Mouse (Mus musculus): ENCODE results near the gene Gm10392.
"Not testable (repeated sequence)": the region's sequence is repeated elsewhere in the genome, so short reads cannot be mapped to it uniquely, and the experiment has no call there.

Gm10392 gene

GRCm38 (mm10) chr11:77519043-77519442 is at the start of gene Gm10392:
Gene Gm10392 (minus strand): TSS chr11:77519198.
- DNase-seq (ENCODE audit: low spot score in 2 of 2) = no peak

GRCm38 (mm10) chr11:77545261-77545660 is 26.3 kb upstream of the Gm10392 start:
- no peak for DNase-seq (ENCODE audit: low spot score in 2 of 2)

- no peak for DNase-seq (ENCODE audit: low spot score in 2 of 2)
These were observed 13.3 kb upstream of the Gm10392 start for GRCm38 (mm10) chr11:77532202-77532846.

DNA sequence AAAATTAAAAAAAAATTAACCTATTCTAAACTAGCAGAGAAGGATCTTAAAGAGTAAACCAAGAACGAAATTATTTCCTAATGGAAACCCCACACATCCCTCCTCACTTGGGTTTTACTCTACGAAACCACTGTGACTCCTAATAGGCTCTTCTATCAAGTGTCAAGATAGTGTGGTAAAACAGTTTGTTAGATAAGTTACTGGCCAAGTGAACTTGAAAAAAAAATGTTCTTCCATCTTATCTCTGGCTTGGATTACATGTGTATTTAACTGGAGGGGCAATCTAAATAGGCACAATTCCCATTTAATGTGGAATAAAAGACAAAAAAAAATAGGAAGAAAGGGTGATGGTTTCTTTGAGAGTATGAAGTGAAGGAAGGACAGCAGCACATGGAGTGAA is 11.9 kb upstream of the Gm10392 start:
- no peak for DNase-seq (ENCODE audit: low spot score in 2 of 2)

GRCm38 (mm10) chr11:77529644-77530043 is 10.6 kb upstream of the Gm10392 start:
- no peak for DNase-seq (ENCODE audit: low spot score in 2 of 2)

DNA sequence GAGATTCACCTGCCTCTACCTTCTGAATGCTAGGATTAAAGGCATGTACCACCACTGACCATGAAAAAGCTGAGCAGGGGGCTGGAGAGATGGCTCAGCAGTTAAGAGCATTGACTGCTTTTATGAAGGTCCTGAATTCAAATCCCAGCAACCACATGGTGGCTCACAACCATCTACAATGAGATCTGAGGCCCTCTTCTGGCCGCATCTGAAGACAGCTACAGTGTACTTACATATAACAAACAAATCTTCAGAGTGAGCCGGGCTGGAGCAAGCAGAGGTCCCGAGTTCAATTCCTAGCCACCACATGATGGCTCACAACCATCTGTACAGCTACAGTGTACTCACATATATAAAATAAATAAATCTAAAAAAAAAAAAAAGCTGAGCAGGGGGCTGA is 9.4 kb upstream of the Gm10392 start:
- not testable (repeated sequence) for DNase-seq (ENCODE audit: low spot score in 2 of 2)

GRCm38 (mm10) chr11:77525804-77526486 is 6.9 kb upstream of the Gm10392 start:
- no peak for DNase-seq (ENCODE audit: low spot score in 2 of 2)

DNA sequence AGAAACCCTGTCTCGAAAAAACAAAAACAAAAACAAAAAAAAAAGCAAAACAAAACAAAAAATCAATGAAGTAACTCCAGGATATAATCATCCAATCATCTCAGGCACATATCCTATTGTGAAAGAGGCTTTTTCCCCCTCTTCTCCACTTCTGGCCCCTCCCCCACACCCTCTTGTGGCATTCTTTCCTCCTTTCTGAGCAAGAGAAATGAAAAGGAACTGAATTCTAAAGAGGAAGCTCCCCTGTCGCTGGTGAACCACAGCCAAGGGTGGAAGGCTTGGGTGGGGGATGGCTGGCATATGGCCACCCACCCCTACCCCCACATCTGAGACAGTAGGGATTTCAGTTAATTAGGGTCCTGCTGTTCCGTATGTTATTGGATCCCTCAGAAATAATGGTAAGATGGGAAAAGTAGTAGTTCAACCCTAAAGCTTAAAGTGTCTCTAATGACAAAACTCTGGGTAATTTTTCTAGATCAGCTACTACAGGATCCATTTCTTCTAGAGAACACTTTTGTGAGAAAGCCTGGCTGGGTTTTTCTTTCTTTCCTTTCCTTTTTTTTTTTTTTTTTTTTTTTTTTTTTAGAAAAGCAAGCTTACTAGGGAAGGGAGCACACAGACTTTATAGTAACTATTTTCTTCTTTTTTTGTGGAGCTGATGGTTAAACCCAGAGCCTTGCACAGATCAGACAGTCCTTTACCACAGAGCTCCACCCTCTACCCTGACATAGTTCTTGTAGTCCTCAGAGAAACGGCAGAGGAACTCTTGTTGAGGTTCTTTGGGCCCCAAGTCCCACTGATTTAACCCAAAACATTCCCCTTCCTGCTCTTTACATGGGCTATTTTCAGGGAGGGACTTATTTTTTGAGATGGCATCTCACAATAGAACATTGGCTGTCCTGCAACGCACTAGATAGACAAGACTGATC is 1.9 kb upstream of the Gm10392 start:
- DNase-seq (ENCODE audit: low spot score in 2 of 2) = no peak

DNA sequence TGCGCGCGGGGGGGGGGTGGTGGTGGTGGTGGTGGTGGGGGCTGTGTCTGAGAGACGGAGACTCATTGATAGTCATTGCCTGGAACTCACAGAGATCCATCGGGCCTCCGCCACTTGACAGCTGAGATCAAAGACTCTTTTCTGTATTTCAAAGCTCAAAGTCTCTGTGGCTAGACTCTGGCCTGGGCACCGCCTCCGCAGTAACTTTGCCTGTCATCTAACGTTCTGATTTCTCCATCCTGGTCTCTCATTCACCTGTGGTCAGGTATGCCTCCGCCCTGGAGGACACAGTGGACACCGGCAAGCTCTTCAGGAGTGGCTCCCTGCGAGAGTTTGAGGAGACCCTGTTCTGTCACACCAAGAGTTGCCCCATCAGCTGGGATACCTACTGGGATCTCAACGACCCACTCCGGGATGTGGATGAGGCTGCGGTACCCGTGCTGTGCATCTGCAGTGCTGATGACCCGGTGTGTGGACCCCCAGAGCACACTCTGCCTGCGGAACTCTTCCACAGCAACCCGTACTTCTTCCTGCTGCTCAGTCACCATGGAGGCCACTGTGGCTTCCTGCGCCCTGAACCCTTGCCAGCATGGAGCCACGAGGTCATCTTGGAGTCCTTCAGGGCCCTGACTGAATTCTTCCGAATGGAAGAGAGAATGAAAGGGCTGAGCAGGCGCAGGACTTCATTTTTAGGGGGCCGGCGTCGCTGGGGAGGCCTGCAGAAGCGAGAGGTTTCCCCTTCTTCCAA is 773 bp downstream of the Gm10392 start:
- DNase-seq (ENCODE audit: low spot score in 2 of 2) = no peak

DNA sequence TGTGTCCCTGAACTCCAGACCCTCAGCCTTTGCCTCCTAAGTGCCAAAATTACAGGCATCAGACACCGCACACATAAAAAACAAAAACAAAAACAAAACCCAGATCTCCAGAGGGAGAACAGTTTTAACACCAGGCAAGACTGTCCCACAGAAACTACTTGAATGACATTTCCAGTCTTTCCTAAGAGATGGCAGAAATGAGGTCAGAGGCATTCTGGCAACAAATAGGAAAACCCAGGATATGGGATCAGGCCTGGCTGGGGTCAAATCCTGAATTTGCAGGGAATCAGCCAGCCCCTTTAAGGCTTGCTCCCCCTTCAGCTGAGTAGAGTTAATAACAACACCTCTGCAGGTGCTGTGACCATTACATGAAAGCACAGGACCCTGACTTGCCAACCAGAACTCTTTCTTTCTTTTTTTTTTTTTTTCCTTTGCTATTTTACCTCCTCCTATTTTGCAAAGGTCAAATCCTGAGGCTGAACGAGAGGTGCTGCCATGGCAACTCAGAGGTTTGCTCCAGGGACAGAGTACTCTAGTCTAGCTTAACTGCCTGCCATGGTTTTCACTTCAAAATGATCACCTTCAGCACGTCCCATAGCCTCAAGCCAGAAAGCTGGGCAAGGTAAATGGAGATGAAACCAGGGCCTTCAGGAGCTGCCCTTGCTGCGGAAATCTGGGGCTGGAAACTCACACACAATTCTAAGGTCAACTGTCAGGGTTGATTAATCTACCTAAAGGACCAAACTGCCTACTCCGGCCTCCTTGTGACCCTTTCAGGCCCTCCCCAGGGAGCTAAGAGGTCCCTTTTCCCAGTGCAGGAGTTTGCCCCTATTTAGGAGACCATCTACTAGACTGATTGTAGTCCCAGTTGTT is 2.2 kb downstream of the Gm10392 start:
- DNase-seq (ENCODE audit: low spot score in 2 of 2) = no peak

DNA sequence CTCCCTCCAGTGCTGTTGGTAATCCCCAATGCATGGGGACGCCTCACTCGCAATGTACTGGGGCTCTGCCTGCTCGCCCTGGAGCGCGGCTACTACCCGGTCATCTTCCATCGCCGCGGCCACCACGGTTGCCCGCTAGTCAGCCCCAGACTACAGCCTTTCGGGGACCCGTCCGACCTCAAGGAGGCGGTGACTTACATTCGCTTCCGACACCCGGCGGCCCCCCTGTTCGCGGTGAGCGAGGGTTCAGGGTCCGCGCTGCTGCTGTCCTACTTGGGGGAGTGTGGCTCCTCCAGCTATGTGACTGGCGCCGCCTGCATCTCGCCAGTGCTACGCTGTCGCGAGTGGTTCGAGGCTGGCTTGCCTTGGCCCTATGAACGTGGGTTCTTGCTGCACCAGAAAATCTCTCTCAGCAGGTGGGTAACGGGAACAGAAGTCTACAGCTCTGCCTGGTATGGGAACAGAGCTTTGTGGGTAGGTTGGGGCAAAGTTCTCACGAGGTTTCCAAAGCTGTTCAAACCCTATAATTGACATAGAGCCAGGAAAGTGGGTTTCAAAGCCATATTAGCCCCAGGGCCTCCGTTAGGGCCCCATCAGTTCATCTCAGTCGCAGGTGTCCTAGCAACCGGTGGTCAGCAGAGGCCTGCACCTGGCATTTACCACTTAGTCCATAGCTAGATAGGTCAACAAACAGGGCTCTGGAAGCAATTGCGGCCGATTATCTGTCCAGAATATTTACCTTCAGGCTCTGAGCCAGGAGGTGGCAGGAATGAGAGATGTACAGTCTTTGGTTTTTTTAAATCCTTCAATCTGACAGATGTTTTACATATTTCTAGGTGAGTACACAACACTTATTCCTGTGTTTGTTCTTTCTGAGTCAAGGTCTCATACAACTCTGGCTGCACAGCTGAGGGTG is 3.1 kb downstream of the Gm10392 start, which contains the start of gene Trp53i13:
Gene Trp53i13 (minus strand): TSS at position 344 of the 916 bp plus-strand sequence.
- DNase-seq (ENCODE audit: low spot score in 2 of 2) = no peak

- no peak for DNase-seq (ENCODE audit: low spot score in 2 of 2)
These were observed 4.0 kb downstream of the Gm10392 start, which contains the start of gene Abhd15 for GRCm38 (mm10) chr11:77514832-77515636. Gene Abhd15 (plus strand): TSS chr11:77515121.

- DNase-seq (ENCODE audit: low spot score in 2 of 2) = no peak
These were observed 4.6 kb downstream of the Gm10392 start for GRCm38 (mm10) chr11:77514281-77514831.

GRCm38 (mm10) chr11:77513811-77514170 is 5.2 kb downstream of the Gm10392 start:
- no peak for DNase-seq (ENCODE audit: low spot score in 2 of 2)

DNA sequence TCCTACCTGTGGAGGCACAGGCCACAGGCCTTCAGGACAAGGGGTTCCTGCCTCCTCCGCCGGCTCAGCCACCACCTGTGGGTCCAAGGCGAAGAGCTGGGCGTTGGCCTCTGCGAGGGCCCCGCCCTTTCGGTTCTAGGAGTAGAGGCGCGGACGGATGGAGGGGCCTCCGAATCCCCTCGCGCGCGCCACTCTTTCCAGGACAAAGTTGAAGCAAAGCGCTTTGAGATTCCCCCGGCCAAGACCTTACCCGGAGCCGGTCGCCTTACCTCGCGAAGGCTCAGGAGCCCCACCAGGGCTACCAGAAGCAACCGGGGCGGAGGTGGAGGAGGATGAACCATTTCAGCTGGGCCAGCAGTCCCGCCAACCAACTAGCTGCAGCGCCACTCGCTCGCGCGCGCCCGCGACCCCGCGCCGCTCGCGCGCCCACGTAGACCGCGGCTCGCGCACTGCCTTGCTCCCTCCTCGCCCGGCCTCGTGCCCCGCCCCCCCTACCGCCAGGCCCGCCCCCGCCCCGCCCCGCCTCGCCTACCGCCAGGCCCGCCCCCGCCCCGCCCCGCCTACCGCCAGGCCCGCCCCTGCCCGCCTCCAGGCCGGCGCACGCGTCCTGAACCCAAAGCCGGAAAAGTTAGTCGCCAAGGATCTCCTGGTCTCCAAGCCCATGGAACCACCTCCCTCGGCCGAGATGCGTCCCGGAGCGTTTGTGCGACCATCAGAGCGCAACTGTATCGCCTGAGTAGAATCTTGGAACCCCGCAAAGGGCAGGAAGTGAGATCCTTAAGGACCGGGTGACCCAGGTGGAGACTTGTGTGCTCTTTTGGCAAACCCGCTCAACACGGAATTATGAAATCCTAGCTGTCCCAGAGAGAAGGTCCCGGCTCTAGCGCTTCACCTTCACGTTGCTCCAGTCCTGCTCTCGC is 5.8 kb downstream of the Gm10392 start:
- DNase-seq (ENCODE audit: low spot score in 2 of 2) = no peak

- DNase-seq (ENCODE audit: low spot score in 2 of 2) = no peak
These were observed 7.7 kb downstream of the Gm10392 start for GRCm38 (mm10) chr11:77511336-77511735.
